Comparison of ENCODE assay signal across 9 mouse cellular contexts in the genomic region with DNA sequence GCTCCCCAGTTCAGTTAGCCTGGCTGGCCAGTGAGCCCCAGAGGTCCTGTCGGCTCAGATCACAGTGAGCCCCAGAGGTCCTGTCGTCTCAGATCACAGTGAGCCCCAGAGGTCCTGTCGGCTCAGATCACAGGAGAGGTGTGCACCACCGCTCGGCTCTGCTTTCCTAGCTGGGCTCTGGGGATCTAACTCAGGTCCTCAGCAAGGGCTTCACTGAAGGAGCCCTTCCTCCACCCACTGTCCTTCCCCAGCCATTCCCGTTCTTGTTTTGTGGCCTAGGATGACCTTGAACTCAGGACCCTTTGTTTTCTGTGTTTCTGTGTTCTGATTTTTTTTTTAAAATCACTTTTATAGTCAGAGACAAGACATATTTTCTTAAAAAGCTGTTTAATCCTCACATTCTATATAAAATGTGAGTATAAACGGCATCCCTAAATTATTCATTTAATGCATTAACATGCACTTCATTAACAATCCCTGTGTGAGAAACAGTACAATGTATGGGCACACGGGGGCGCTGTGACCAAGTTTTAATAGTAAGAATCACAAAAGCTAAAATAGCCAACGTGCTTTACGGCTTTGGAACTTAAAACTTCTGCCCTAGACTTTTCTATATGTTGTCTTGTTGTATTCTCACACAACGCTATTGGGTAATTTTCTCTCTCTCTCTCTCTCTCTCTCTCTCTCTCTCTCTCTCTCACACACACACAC. TPM values are rescaled to one million over a fixed set of nuclear protein-coding genes. Genes with fewer than 3 reads are reported as not detected.
DNase-seq lines count a peak whose midpoint lies in the region; ATAC-seq lines count a peak whose summit lies in the region.
"Had no signal": no experiment of that assay in that cellular context is flagged by ENCODE, and none has a peak within 500 bp of the region (broad histone marks: within the 10 kb centered on the region; RNA-seq: fewer than 3 reads in every experiment).

No protein-coding gene starts in this region.

- 0 out of 2 replicates have a peak, but pooled peaks have one; percentile 34 for ATAC-seq in midbrain, embryonic 12.5 days (ENCODE audit: low FRiP score, low read depth)
- ATAC-seq in midbrain, embryonic 16.5 days: no peak; the same call in 1 of the 2 replicates
- peak; percentile 57 for ATAC-seq in activated CD4-positive, CD25-positive, alpha-beta regulatory T cell, adult 4 months

- no peaks in the 10 kb centered on the region for H3K9me3 ChIP-seq in midbrain, embryonic 12.5 days
- no peaks in the 10 kb centered on the region for H3K9me3 ChIP-seq in midbrain, embryonic 16.5 days (replicated peaks; ENCODE audit: control insufficient read depth, low read length, poor library complexity, severe bottlenecking)
- H3K9me3 ChIP-seq: hindbrain, embryonic 15.5 days had no signal

- peaks cover 5% of the 10 kb centered on the region; the same call in 1 of the 2 replicates for H3K27me3 ChIP-seq in midbrain, embryonic 12.5 days
- H3K27me3 ChIP-seq in midbrain, embryonic 16.5 days (ENCODE audit: control insufficient read depth, insufficient read depth, low read depth, low read length): no peaks in the 10 kb centered on the region
- H3K27me3 ChIP-seq: hindbrain, embryonic 15.5 days had no signal

- peak; percentile 83 for DNase-seq in embryo, embryonic 10 days (ENCODE audit: low spot score)
- DNase-seq in heart, postnatal 4 days: peak; percentile 75
- peak; percentile 67 to 72 for DNase-seq in left cerebral cortex, postnatal 25 days (ENCODE audit: low spot score in 2 of 2)
- DNase-seq in retina, adult 2 months (ENCODE audit: low read depth, low spot score): peak; percentile 15
- peak; percentile 14 for DNase-seq in yolk sac, embryonic 10.5 days (ENCODE audit: low spot score)

- H3K4me3 ChIP-seq in midbrain, embryonic 12.5 days: no peak overlapping the region
- no peak overlapping the region for H3K4me3 ChIP-seq in midbrain, embryonic 16.5 days (ENCODE audit: low read depth, low read length)
- H3K4me3 ChIP-seq: hindbrain, embryonic 15.5 days had no signal

- no peak overlapping the region for H3K4me2 ChIP-seq in midbrain, embryonic 12.5 days (replicated peaks)
- no peak overlapping the region for H3K4me2 ChIP-seq in midbrain, embryonic 16.5 days (ENCODE audit: low read length)
- H3K4me2 ChIP-seq: hindbrain, embryonic 15.5 days had no signal

- intact Hi-C loops in left cerebral cortex, postnatal 25 days (cut with DNase I): loop anchor here (5.0 to 10.0 kb wide), 3 partner anchors 244 to 667 kb away; no protein-coding TSS in a partner anchor

- no peaks in the 10 kb centered on the region for H3K4me1 ChIP-seq in midbrain, embryonic 12.5 days
- H3K4me1 ChIP-seq in midbrain, embryonic 16.5 days (ENCODE audit: control insufficient read depth, insufficient read depth, low read length): no peaks in the 10 kb centered on the region
- H3K4me1 ChIP-seq: hindbrain, embryonic 15.5 days had no signal

- no peak overlapping the region for H3K9ac ChIP-seq in midbrain, embryonic 12.5 days (replicated peaks)
- no peak overlapping the region for H3K9ac ChIP-seq in midbrain, embryonic 16.5 days (ENCODE audit: low read depth, low read length)
- H3K9ac ChIP-seq: hindbrain, embryonic 15.5 days had no signal

- no peaks in the 10 kb centered on the region for H3K36me3 ChIP-seq in midbrain, embryonic 12.5 days
- no peaks in the 10 kb centered on the region for H3K36me3 ChIP-seq in midbrain, embryonic 16.5 days (ENCODE audit: control insufficient read depth, insufficient read depth, low read length)
- H3K36me3 ChIP-seq: hindbrain, embryonic 15.5 days had no signal

- whole genome bisulfite sequencing in midbrain, embryonic 12.5 days: 48% methylated on average over 12 of the region's 12 CpGs
- WGBS in midbrain, embryonic 16.5 days: 49% methylated on average over 12 of the region's 12 CpGs

- no peak overlapping the region for H3K27ac ChIP-seq in midbrain, embryonic 12.5 days (replicated peaks)
- no peak overlapping the region for H3K27ac ChIP-seq in midbrain, embryonic 16.5 days (ENCODE audit: low read length)
- H3K27ac ChIP-seq: hindbrain, embryonic 15.5 days had no signal

RNA-seq across cellular contexts. Expression of gene Arl14, which starts 16.1 kb away (rescaled TPM):
- polyA plus RNA-seq in midbrain, embryonic 12.5 days (2016; fragmentation: Nextera tagmentation; extraction: Ambion mirVana): not detected in 2 replicates
- polyA plus RNA-seq in midbrain, embryonic 16.5 days (2015; fragmentation: Nextera tagmentation; extraction: Ambion mirVana): not detected in 2 replicates
- polyA plus RNA-seq in activated CD4-positive, CD25-positive, alpha-beta regulatory T cell, adult 4 months (2017; shearing (Covaris generic)): not detected
- total RNA-seq in heart, postnatal 4 days (2021): not detected
- total RNA-seq in left cerebral cortex, postnatal 25 days (2021): not detected
- polyA plus RNA-seq: hindbrain, embryonic 15.5 days had no signal

Comparison
In these comparisons a context has a peak if more than half of its experiments do, and no peak if none do; other contexts are left out.
1. DNase-seq: peak in every context shown above with its lines; median percentile 83 in embryo, embryonic 10 days; 75 in heart, postnatal 4 days; 70 in left cerebral cortex, postnatal 25 days; 15 in retina, adult 2 months; 14 in yolk sac, embryonic 10.5 days.